Mouse (Mus musculus) cerebellum, postnatal 10 days (tissue): ENCODE measurements at regions not wholly inside any gene's neighbourhood (a gene's known extent, or its start where the extent isn't known, plus 50 kb on each side); places are given as distances from the start of the nearest gene placed in this dataset.
"Not testable (repeated sequence)": the region's sequence is repeated elsewhere in the genome, so short reads cannot be mapped to it uniquely, and the experiment has no call there.

ENCODE experiments used
- DNase-seq, 2 experiments: peaks; one replicate each; pipeline ENCODE4 v3.0.0; 2021; ENCODE audit warnings: mixed read lengths in 2 of 2

DNA sequence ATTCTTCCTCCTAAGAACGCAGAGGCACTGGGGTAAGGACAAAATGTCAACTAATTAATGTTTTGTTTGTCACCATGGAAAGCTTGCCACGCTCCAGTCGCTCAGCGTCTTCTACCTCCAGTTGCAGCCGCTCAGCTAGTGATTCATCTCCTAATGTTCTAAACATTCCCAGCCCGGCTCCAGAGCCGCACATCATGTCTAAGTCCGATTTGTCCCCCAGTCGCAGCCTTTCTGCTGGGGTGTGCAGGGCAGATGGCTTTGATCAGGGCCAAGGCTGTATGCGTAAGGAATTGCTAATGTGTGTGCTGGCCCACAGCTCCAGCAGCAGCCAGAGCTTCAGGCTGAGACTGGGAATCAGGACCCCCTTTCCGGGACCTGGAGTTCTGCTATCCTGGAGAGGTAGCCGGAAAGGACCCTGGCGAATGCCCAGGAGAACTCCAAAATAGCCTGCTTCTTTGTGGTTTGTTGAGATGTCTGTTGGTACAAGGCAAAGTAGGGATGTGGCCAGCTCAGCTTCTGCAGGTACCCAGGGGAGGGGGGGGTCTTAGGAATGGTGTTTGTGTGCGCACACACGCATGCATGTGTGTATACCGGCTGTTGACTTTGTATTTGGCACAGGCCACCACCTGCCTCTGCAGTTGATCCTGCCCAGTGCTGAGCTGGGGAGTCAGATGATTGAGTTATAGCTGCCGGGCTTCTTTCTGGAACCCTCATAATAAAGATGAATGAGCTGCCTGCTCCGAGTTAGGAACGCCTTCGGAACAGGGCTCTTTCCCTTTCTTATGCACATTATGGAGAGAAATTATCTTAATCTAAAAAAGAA lies 143.0 kb upstream of the Kcng1 start:
- DNase-seq, result peak; percentile 39 to 47

DNA sequence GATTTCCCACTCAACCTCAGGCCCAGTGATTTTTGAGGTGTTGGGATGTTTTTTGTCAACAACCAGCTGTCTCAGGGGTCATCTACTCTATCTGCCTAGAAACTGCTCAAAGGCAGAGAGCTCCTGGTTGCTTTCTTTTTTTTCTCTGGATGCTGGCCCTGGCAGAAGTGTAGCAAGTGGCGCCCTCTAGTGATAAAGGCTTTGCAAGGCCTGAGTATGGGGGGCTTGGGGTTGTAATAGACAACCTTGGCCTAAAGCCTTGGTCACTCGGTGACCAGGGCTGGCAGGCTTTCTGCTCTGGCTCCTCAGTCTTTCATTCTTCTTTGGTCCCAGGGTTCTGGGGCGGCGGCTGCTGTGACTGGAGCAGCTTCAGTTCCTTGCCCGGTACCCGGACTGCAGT lies 142.0 kb upstream of the Kcng1 start:
- peak; percentile 64 to 77 for DNase-seq

DNA sequence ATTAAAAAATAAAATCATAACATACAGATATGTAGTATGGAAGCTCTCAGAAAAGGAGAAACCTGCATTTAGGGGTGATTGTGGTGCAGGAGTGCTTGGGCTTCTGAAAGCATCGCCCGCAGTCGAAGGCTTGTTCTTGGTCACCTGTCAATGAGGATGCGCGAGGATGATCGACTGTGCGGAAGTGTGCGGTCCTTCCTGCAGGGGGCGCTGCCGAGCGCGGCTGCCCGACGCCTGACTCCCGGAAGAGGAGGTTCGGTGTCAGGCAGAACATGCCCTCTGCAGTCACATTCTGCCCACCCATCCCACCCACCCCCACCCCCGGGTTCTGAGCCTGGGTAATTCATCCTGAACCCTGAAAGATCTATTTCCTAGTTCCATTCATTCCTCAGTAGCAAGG lies 133.6 kb upstream of the Kcng1 start:
- DNase-seq, result peak in 1 of 2 experiments; percentile 46

DNA sequence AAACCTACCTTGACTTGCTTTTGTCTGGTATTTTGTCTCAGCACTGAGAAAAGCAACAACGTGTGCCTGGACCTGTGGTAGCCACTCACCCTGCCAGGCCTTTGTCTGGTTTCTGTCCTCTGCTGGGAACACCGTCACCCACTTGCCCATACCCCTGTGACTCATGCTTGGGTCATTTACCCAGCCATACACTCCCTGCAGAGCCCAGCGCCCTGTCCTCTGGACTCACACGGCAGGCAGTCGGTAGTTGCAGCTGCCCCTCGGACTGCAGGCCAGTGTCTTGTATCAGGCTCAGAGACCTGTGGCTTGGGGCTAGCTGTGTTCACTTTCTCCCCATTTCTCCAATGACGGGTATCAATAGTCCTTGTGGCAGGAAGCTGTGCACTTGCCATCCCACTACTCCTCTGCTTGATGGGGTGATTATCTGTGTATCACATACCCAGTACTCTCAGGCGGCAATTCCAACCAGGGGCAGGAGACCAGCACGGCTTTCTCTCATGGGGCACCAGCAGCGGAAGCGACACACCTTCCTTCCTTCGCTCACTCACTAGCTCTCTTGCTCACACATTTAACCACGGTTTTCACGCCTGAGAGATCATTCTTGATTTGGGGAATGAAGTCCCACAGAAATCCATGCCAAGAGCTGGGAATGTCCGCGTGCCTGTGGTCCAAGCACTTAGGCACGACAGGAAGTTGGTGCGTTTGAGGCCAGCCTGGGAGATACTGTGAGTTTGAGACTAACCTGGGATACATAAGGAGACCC lies 132.8 kb upstream of the Kcng1 start:
- no peak for DNase-seq

DNA sequence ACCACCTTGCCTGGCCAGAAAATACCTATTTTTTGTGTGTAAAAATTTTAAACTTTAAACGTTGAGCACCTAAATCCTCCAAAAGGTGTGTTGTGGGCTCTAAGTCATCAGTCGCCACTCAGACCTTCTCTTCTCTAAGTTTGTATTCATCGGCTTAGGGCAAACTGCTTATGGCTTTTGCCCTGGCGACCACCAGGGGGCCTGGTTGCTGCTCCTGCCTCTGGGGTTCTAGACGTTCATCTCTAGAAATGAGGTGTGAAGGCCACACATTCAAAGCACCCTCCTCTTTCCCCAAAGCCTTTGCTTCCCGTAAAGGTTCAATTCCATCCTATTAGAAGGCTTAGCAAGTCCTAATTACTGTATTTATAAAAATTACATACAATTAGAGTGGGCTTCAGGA lies 131.3 kb upstream of the Kcng1 start:
- peak; percentile 59 to 67 for DNase-seq

DNA sequence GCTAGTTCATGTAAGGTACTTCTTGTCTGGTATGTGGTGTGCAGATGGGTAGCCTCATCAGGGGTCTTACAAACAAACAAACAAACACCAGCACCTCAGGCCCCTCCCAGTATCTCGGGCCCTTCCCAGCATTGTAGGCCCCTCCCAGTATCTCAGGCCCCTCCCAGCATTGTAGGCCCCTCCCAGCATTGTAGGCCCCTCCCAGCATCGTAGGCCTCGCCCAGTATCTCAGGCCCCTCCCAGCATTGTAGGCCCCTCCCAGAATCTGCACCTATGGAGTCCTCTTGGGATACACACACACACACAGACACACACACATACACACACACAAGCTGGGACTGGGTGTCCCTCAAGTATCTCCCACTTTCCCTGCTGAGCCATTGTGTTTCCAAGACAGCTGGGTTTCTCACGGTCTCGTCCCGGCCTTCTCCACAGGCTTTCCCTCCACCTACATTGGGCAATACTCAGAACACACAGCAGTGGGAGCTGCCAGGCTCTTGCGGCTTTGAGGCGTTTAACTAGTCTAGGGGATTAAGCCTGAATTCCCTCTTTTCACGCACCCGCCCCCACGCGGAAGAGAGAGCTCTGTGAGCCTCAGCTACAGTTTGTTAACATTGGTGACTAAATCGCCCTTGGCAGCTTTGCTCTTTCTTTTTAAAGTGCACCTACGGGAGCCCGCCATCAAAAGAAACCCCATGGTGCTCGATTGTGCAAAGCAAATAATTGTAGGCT lies 121.4 kb upstream of the Kcng1 start:
- no peak for DNase-seq

DNA sequence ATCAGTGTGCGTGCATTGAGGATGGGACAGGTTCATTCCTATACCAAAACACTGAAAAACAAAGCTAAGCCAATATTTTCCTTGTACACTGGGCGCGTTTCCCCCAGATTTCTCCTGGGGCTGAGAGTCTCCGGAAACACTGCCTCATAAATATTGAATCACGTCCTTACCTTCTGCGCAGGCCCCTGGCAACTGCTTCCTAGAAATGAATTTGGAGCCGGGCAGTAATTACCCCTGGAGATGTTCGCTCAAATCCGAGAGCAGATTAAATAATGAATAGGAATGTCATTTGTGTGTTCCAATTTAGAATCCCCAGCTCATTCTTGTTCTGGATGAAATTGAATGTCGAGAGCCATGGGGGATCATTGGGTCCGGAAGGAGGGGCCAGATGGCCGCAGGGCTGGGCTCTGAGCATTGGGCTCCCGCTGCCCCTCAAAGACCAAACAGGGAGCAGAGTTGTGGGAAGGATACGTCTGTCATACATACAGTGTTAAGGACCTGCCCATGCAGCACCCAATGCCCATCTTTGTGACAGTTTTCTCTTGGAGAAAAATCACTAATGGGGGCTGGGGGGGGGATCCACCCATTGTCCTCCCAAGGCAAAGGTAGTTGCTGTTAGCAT lies 117.7 kb upstream of the Kcng1 start:
- DNase-seq, result no peak

DNA sequence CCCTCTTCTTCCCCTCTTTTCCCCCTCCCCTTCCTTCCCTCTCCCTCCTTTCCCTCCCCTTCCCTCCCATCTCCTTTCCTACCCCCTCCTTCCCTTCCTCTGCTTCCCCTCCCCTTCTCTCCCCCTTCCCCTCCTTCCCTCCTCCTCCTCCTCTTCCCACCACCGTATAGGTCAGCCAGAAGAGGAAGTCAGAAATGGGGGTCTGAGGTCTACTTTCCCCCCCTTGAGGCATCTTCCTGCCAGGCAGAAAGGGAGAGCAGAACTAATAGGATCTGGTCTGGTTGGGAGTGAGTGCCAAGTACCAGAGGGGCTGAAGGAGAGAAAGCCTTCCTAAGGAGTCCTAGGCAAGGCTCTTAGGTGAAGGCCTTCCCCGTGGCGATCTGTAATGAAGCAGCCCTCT lies 114.8 kb upstream of the Kcng1 start:
- DNase-seq, result no peak

DNA sequence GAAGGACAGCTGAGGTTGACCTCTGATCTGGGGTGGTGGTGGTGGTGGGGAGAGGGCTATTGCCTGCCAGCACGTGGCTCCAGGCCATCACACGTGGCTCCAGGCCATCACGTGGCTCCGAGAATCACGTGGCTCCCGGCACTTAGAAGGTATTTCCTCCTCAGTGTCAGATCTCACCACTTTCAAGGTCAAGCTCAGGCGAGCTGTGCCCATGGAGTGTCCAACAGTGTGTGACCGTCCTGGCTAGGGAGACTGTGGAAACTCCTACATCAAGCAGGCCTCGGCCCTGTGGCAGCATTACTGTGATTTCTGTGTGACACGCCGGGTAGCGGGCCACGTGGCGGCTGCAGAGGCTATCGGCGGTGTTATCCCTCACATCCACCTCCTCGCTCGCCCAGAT lies 111.8 kb upstream of the Kcng1 start:
- DNase-seq, result no peak

DNA sequence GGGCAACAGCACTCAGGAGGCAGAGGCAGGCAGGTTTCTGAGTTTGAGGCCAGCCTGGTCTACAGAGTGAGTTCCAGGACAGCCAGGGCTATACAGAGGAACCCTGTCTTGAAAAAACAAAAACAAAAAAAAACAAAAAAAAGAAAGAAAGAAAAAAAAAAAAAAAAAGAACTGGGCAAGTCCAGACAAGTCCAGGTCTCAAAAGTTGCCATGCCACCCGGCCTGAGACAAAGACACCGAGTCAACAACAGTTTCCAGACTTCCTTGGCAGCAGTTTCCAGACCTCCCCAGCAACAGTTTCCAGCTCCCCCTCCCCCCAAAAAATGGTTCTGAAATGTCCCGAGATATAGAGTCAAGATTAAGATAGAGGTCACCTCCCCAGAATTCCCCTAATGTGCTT lies 110.6 kb upstream of the Kcng1 start:
- not testable (repeated sequence) for DNase-seq

DNA sequence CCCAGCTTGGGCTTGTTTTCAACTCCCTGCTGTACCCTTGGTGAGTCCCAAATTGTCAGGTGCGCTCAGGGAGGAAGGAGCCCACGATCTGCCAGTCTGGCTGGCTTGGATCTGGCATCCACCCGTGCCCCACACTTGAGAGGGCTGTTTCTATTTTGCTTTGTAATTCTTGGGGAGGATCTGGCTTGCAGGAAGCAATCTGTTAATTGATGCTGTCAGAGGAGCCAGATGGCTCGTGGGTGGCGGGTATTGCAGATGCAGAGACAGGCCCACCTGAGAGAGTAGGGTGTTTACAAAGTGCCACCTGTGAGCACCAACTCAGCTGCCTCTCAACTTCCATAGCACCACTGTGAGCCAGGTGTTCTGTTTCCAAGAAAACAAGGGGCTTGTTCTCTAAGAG lies 99.1 kb upstream of the Kcng1 start:
- peak; percentile 35 to 43 for DNase-seq

DNA sequence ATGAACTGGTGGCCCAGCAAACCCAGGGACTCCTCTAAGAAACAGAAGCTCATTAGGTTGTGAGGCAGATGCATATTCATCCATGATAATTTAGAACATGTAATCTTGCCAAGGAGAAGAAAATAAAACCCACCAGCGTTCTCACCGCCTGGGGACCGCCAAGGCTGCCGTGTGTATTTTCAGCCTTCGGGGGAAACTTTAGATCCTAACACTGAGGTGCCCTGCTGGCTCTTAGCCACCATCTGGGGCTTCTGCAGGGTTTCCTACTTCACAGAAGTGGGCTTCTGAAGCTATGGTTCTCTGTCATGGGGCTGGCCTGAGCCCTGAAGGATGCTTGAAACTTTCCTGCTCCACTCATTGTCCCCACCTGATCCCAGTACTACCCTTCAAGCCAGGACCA lies 90.8 kb upstream of the Kcng1 start:
- no peak for DNase-seq

DNA sequence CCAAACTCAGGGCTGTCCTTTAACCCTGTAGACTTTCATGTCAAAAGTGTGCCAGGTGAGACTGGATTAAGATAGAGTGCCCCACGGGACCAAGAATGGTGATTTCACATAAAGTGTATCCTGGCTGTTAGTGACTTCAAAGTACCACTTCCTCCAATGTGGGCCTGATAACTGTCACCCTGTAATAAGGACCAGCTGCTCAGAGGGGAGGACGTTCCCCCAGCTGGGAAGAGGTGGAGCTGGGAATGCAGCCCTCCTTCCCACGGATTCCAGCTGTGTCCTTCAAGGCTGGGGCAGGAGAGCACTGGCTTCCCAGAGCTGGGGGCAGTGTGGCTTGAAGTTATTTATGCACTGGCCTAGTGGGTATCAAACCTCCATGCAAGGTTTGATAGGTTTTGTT lies 89.7 kb upstream of the Kcng1 start:
- DNase-seq, result no peak

DNA sequence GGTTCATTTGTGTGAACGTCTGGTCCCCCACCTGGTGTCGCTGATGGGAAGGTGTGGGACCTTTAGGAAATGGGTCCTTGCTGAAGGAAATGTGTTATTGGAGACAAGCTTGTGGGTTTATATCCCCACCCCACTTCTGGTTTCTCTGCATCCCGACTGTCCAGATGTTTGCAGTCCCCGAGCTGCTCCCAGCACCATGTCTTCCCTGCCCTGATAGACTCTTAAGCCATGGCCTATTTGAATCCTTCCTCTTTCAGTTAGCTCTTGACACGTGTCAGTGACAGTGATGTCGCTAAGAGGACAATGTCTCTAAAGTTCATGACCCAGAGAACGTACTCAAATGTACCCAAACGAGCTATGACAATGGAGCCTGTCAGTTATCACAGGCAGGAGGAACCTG lies 77.7 kb upstream of the Kcng1 start:
- DNase-seq, result no peak

DNA sequence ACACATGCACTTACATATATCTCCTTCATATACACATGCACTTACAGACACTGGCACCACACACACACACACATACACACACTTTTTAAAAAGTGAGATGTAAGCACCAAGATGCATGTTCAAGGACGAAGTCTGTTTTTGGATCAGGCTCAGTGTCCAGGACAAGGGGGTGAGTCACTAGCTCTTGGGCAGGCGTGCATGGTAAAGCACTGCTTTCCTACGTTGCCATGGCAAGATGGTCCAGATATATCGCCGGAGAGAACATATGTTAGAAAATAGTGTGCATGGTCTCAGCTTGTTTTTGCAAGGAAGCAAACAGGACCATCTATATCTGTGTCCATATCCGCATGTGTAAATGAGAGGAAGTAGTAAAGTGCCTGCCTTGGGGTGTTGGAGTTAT lies 77.0 kb upstream of the Kcng1 start:
- no peak for DNase-seq

DNA sequence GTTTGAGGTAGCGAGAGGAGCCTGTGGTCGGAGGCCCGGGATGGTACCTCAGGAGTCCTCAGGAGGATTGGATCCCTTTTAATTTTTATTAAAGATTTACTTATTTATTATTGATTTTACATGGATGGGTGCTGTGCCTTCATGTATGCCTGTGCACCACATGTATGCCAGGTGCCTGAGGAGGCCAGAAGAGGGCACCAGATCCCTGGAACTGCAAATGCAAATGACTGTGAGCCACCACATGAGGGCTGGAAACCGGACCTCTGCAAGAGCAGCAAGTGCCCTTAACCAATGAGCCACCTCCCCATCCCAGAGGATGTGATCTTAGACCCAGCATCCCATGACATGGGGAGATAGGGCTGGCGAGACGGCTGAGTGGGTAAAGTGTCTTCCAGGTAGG lies 76.3 kb upstream of the Kcng1 start:
- DNase-seq, result peak in 1 of 2 experiments; percentile 28

DNA sequence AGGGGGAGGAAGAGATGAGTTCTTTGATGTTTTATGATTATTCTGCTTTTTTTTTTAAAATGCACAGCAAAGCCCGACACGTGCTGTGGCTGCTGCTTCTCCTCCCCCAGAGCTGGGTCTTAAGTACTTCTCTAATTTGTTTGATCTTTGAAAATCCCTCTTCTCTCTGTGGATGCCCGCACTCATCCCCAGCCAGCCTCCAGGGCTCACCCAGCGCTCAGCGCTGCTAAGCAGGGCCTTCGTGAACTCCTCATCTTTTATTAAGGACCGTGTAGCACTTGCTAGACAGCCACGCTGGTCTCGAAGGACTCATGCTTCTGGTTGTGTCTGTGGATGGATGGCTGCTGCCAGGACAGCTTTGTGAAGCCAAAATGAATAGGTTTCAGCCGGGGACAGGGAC lies 72.9 kb upstream of the Kcng1 start:
- no peak for DNase-seq

DNA sequence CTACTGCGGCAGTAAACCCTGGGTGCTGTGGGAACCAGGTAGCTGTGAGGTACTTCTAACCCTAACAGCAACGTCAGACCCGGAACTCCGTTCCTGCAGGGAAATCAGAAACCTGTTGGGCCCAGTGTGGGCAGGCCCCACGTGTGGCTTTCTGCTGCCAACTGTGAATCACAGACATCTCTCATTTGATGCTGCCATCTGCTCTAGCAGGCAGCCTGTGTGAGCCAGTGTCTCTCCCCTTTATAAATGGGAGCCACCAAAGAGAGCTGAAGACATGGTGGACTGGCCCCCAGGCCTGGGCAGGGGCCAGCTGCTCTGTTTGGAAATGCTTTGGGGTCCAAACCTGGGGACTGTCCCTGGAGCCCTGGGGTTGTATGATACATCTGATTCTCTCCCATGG lies 71.1 kb upstream of the Kcng1 start:
- DNase-seq, result peak; percentile 72 to 73

DNA sequence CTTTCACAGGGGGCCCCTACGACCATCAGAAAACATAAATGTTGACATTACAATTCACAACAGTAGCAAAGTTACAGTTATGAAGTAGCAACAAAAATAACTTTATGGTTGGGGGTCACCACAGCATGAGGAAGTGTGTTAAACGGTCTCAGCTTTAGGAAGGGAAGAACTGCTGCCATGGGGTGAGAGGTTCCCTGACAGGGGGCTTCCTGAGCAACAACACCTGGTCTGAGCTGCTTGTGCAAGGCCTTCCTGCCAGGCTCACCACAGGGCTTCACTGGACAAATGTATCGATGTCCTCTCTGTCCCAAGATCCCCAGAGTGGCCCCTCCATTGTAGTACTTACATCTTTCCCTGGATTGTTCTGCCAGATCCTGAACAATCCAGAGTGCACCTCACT lies 70.7 kb upstream of the Kcng1 start:
- no peak for DNase-seq

DNA sequence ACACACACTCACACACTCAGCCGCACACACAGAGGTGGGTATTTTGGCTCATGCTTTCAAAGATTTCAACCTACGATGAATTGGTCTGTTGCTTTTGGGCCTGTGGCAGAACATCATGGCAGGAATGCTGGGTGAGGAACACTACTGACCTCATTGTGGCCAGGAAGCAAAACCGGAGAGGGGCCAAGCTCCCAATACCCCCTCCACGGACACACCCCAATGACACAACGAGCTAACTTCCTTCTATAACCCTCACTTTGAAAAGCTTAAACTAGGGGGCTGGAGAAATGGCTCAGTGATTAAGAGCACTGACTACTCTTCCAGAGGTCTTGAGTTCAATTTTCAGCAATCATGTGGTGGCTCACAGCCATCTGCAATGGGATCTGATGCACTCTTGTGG lies 63.8 kb upstream of the Kcng1 start:
- DNase-seq, result no peak

DNA sequence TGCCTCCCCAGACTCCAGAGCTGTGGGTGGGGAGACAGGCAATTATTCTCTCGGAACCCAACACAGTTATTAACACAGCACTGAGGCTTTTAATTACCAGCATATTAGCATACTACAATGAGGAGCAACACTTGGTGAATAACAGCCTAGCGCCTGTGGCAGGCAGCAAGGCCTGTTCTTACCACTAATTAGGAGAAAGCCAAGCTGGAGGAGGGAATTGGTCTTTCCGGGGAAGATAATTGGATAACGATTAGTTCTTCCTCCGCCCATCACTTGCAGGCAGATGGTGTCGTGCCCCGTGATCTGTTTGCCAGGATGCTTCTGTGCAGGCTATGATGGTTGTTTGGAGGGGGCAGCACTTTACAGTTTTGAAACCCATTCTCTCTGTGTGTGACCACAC lies 62.2 kb upstream of the Kcng1 start:
- peak; percentile 62 to 66 for DNase-seq

DNA sequence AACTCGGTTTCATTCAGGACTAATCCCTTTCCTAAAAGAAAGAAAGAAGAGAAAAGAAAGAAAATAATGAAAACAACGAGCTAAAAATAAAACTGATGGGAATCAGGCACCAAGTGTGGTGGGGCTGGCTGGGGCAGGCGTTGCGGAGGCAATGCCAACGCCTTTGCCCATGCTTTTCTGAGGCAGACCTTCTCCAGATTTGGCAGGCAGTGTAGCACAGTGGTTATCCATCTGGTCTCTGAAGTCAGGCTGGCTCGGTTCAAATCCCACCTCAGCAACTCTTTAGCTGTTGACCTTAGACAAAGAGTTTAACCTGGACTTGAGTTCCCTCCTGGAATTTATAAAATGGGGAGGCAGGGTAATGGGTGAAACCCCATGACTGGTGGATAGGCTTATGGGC lies 57.3 kb upstream of the Kcng1 start:
- DNase-seq, result peak; percentile 25 to 33

DNA sequence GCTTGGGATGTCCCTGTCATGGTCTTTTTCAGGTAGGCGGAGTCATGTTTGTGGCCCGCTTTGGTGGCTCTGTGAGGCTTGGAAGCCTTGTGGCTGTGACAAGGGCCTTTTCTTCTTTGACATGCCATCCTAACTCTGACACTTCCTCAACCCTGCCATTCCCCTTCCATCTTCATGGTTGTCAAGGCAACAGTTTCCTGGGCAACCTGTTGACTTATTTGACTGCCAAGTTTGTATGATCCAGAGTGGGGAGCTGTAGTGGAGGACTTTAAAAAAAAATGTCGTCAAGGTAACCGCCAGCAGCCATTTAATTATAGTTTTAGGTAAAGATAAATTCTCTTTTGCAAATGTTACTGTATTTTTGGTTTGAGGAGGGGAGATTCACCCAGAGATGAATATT lies 56.8 kb upstream of the Kcng1 start:
- DNase-seq, result peak; percentile 66 to 68
